Mouse (Mus musculus) kidney, postnatal 10 days (tissue): ENCODE results near the gene Rhof.
A peak's percentile ranks its signal among the peaks of the same experiment; 100 is the strongest.

Source experiments
- DNase-seq: peaks from one replicate; pipeline ENCODE4 v3.0.0; 2021; ENCODE audit warnings: mixed read lengths

Rhof gene

DNA sequence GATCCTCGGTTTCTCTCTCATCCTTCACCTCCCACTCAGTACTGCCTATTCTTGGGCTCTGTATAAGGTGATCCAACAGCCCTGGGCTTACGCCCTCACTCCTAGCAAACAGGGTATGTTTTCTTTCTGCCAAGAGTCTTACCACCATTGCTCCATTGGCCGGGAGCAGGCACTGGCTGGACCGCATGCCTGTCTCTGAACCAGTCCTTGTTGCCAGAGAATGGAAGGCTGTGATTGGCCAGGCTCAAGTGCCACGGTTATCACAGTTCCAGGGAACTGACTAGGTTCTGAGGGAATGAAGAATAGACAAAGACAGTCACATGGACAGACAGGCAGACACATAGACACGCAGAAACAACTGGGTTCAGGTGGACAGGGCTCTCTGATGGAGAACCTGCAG, 27.7 kb downstream of the Rhof start:
- DNase-seq: no peak

DNA sequence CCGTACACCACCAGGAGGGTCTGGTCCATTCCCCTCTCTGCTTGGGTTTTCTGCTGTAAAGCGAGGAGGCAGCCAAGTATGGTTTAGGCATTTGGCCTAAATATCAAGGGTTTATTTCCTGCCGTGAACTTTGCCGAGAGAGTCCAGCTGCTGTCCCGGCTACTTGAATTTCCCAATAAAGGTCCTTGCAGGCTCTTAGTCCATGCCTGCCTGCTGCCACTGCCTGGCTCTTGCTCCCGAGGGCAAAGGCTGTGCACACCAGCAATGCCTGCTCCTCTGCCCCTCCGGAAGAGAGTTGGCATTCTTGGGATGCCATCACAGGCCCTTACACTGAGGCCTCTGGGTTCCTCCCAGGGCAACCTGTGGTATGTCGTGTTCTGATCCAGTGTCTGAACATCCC, 28.9 kb downstream of the Rhof start:
- DNase-seq: peak; percentile 74

DNA sequence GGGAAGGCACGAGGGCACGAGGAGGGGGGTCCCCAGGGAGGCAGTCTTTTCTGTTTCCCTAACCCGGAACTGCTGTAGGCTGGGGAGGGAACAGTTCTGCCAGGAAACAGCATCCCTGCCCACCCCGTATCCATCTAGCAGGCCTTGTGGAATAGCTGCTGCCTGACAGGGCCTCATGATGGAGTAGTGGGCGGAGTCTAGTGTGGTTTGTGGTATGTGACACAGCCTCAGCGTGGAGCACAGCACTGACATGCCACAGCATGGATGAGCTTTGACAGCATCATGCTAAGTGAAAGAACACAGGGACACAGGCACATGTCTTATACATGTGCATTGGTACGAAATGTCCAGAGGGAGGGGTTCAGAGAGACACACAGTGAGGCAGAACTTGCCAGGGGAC, 30.1 kb downstream of the Rhof start:
- DNase-seq: no peak

DNA sequence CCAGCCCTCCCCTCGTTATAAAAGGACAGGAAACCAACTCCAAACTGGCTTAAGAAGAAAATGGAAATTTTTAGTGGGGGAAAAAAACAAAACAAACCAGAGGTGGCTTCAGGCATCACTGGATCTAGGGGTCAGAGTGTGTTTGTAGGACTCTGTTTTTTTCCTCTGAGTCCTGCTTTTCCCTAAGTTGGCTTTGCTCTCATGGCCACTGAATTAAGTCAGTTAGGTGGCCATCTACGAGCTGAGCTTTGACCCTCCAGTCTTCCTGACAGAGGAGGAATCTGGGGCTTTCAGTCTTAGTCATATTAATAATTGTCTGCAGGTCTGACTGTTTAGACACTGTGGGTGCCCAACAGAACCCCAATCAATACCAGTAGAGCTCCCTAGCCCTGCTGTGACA, 34.0 kb downstream of the Rhof start:
- no peak for DNase-seq

DNA sequence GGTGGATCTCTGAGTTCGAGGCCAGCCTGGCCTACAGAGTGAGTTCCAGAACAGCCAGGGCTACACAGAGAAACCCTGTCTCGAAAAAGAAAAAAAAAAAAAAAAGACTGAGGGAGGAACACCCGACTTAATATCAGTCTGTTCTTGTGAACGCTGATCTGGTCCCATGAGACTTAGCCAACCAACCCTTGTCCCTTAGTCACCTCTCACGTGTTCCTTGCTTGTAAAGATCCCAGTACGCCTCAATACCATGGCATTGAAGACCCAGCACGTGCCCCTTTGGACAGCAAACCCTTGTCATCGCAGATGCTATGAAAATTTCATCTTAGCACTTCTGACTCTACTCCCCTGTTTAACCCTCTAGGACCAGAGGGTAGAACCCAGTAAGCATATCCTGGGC, 36.2 kb downstream of the Rhof start:
- no peak for DNase-seq

DNA sequence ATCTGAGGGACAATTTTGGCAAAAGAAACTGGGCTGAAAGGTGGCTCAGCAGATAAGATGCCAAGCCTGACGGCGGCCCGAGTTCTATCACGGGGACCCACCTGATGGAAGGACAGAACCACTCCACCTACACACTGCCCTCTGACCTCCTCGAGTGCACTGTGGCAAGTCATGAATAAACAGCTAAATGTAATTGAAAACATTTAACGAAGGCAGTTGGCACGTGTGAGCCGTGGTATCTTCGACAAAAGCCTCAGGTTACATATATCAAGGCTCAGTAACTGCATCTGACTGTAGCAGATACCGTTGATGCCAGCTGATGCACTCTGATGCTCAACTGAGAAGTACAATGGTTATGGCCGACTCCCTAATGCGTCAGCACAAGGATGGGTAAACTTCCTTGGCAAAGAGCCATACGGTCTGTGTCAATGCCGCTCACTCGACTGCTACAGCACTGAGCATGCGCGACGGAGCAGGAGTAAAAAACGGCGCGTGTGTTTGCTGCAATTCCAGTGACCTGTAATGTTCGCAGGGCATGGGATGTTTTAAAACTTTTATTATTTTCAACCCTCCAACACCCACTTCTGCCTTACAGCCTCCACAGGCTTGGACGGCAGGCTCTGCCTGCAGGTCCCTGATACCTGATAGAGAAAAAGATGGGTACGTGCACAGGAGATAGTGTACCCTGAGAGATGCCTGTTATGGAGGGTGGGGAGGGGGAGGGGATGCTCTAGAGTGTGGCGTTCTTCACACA, 38.1 kb downstream of the Rhof start:
- peak; percentile 61 for DNase-seq

DNA sequence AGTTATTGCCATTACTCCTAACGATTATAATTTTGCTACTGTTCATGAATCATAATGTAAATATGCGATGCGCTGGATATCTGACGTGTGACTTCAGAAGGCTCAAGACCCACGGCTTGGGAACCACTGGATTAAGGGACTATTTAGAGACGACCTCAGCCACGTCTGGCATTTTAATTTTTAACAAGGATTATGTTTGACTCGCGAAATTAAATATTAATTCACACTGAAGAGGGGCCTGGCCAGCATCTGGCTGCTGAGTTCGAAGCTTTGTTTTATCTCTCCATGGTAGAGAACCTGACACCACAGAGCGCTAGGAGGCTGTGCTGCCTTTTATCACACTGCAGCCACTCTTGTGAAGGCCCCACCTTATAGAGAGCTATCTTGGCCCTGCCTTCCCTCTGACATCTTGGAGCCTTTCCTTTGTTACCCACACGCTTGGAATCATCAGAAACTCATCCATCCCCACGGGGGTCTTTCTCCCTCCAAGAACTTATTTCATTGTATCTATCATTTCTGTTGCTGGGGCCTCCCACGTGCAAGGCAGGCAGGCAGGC, 39.3 kb downstream of the Rhof start:
- no peak for DNase-seq

DNA sequence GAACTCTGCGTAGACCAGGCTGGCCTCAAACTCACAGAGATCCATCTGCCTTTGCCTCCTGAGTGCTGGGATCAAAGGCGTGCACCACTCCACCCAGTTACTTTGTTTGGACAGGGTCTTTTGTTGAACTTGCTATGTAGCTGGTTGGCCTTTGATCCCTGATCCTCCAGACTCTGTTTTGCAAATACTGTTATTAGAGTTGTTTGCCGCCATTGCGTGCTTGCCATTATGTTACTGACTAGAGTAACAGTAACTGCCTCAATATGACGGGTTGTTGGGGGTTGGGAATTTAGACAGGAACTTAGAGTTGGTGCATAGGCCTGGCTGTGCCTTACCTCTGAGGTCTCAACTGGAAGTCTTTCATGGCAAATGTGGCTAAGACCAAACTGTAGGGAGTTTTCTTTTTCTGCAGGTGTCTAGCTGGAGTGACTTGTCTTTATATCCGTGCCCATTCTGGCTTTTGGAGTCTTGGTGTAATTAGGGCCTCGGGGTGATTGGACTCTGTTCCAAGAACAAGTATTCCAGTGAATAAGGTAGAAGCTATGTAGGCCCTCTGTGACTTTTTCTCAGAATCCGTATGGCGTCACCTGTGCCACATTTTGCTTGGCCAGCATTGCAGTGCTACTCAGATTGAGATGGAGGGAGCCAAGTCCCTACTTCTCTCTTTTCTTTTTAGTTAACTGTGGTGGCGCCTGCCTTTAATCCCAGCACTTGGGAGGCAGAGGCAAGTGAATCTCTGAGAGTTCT, 41.8 kb downstream of the Rhof start:
- no peak for DNase-seq

DNA sequence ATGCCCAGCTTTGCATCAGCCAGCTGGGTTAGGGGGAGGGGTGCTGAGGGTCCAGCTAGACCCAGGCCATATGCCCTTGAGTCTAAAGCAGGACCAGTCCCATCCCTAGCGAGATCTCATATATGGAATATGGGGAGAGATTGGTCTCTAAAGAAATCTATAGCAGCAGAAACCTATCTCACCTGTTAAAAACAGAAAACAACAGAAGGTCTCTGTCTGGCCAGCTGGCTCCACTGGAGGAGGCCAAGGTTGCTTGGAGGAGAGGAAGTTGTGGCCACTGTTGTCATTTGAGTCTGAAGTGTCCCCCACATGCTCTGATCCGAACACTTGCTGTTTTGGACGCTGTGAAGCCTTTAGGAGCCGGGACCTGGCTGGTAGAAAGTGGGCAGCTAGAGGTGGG, 43.7 kb downstream of the Rhof start:
- no peak for DNase-seq

DNA sequence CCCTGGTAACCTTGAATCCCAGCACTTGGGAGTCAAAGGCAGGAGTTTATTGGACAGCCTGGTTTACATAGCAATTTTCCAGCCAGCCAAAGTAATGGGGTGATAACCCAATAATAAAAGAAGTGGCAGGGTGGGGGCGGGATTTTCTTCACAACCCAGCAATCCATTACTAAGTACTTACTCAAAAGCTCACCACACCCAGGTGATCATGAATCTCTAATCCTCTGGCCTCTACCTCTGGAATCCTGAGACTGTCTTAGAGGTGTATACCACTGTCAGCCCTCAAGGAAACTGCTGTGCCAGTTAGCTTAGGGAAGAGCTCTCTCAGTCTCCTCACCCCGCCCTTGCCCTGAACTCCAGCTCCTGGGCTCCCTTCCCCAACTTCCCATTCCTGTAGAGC, 46.0 kb downstream of the Rhof start:
- DNase-seq: no peak

DNA sequence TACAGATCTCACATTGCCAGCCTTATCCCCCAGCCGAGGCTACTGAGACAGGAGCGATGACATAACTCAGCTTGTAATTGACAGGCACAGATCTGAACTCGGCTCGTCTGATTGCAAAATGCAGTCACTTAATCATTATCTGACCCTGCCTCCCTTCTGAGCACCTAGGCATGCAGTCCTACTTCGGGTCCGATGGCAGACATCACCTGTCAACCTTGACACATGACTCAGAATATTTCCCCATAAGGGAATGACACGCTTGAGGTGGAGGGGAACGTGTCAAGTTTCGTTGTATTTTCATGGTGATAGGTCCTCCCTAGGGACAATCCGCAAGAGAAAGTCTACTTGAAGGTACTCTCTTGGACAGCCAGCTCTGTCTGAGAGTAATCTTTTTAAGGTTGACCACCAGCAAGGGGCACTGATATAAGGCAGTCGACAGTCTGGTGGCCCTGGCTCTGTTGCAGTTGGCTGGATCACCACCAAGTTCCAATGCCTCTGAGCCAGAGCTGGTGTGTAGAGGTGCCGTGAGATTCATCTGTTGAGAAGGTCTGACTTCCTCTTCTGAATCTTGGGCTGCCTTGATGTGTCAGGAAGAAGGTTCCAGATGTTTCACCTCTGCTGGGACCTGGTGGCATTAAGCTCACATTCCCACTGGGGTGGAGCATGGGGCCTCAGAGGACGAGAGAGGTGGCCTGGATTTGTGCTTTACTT, 49.0 kb downstream of the Rhof start:
- DNase-seq: no peak

DNA sequence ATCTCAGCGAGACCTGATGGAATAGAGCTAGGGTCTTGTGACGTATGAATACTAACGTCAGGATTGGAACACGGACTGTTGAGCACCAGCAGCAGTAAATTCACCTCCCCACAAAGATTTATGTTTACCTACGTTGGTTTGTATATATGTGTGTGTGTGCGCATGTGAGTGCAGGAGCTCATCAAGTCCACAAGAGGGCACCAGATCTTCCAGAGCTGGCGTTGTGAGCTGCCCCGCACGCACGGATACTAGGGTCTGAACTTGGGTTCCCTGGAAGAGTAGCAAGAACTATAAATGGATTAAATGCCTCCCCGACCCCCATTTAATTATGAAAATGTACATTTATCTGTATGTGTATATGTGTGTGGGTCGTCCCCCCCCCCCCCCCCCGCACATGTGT, 52.0 kb downstream of the Rhof start:
- DNase-seq: no peak

DNA sequence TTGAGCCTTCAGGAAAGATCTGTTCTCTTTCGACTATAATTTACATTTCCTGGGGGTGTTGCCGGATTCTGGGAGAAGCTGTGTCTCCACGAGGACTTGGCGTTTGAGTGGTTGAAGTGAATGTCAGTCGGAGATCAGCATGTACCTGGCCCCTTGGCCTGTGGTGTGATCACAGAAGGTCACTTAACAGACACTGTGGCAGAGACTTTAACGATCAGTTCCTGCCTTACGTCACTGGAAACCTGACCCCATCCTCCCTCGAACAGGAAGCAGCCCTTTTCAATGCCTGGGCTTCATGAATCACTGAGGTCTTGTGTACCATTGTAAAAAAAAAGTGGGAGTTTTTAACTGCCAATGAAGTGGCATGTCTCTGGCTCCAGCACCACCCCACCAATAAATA, 52.5 kb downstream of the Rhof start:
- peak; percentile 51 for DNase-seq

DNA sequence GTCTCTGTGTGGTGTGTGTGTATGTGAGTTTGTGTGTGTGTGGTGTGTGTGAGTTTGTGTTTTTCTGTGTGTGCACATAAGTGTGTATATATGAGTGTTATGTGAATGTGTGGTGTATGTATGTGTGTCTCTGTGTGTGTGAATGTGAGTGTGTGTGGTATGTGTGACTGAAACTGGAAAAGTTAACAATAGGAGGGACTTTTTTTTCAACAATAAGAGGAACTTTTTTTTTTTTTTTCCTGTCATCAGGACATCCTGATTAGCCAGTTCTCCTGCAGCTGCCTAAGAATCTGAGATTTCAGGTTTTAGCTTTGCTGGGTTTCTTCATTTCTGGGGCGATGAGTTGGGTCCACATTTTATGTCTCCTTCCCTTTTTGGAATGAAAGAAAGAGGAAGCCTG, 52.9 kb downstream of the Rhof start:
- DNase-seq: no peak

DNA sequence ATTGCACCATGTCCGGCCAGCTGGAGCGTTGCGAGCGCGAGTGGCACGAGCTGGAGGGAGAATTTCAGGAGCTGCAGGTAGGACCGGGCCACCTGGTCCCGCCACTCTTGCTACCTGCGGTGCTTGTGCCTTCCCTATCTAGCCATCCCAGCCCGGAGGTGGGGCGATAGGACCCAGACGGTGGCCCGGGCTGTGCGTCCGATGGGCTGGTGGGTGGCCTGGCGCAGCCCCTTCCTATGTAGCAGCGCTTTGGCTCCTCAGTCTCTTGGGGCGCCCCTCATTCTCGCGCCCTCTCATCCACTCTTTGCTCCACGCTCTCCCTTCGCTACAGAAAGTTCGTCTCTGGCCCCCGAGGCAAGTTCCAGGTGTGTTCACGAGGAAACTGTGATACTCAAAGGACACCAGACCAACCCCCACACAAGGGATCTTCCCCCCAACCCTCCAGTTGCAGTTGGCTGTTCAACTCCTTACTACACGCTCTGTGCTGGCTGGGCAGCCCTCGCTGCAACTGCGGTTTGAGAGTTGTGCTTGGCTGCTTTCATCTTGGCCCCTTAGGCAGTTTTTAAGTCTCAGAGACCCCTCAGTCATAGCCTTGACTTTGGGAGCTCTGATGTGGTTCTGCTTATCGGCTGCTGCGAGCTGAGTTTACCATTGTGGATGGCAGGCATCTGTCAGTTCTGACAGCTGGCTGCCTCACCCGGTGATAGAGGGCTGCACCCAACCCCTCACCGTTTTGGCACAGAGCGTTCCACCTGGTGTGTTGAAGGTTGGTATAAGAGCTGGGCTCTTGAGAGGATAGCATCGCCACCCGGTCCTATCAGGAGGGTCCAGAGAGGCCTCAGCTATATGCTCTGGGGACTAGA, 55.8 kb downstream of the Rhof start:
- no peak for DNase-seq

DNA sequence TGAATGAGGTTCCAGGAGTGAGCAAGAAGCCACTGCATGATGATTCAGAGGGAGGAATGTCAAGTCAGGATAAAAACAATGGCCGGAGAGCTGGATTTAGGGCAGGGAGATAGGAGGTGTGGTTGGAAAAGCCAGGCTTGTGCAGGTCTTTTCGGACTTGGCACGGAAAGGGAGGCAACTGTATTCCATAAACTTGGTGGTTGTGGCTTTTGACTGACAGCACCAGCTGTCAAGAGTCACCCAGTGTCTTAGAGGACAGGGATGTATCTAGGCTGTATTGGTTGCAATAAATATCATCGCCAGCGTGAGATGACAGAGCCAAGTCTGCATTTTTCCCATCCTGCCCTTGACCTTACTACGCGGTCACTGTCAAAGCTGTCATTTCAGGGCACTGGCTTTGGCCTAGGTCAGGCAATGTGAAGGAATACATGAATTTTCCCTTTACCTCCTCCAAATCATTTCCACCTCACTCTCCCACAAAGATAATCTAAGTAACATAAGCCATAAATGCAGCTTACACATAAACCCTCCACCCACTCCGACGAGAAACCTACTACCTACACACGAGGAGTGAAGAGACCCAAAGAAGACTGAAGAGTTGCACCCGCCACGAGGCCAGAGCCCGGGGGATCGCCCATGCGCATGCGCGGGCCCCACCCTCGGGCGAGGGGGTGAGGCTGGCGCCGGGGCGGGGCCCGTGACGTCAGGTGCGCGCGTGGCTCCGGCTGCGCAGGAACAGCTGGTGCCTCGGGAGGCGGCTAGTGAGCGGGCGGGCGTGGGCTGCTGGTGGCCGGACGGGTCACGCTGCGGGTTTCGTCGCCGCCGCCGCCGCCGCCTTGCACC, 56.7 kb downstream of the Rhof start:
- peak; percentile 97 for DNase-seq

DNA sequence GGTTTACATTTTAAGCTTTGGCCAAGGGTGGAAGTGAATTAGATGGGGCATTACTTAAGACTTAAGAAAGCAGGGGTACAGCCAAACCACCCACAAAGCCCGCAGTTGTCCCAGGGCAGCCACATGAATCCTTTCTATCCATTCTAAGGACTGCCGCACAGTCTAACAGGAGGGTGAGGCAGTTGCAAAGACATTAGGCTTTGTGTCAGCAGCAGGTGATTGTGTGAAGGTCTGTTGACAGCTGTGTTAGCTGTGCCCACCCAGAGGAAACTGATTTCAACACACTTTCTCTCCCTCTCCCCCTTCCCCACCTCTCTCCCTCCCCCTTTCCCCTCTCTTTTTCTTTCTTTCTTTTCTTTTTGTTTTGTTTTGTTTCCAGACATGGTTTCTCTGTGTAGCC, 63.8 kb downstream of the Rhof start:
- no peak for DNase-seq

DNA sequence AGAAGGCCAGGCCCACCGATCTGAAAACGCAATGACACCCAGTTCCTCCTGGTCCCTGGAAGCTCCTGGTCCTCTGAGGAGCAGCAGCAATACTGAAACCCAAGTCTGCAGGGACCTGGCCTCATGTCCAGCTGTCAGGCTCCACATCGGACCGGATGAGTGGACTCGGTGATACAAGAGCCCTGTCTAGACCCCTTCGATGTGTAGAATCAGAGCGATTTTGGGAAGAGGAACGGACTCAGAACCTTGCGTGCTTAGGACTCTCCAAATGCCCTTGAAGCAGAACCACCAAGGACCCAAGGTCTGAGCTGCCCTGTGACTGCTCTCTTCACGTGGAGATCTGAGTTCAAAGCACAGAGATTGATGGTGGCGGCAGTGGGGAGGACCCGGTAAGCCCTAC, 64.4 kb downstream of the Rhof start, which contains the start of gene Tmem120b:
Gene Tmem120b (plus strand): TSS at position 301 of the 400 bp plus-strand sequence.
- DNase-seq: no peak

DNA sequence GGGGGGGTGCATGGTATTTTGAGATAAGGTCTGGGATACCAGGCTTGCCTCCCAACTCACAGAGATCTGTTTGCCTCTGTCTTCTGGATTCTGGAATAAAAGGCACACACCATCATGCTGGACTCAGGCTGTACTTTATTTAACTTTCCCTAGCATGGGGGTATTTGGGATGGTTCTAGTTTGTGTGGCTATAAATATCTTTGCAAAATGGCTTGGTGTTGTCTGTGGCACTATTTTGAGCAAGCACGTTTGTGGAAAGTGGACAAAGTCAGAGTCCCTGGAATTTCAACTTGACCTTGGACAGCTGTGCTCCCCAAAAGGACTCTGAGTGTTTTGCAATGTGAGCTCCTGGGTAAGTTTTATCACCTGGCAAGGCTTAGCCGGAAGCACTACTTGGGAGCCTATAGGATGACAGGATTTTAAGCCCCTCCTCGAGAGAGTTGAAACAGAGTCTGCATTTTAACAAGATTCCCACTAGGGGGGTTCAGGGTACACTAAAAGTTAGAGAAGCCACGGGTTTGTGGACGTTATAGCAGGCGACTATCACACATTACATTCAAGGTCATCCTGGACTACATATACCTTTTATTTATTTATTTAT, 65.0 kb downstream of the Rhof start:
- no peak for DNase-seq

DNA sequence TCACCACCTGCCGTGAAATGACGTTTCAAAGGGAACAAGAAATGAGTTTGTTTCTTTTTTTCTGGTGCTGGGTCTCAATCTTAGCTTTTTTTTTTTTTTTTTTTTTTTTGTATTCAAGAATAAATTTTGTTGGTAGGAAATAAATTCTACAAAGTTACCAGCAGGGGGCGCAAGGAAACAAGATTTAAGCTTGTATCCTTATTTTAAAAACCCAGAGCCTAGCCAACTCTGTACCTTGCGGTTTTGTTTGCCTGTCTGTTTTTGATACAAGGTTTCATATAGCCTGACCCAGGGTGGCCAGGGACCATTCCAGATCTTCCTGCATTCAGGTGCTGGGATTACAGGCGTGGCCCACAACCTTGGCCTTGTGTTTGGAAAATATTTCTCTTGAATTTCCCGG, 68.3 kb downstream of the Rhof start:
- peak; percentile 82 for DNase-seq

DNA sequence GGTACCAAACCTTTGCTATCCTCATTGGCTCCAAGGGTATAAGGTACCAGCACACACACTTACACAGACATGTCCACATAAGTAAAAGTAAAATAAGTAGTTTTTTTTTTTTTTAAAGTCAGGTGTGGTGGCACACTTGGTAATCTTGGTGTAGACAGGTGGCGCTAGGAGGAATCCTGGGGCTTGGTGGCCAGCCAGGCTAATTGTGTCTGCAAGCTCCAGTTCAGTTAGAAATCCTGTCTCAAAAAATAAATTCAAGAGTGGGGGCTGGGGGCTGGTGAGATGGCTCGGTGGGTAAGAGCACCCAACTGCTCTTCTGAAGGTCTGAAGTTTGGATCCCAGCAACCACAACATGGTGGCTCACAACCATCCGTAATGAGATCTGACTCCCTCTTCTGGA, 69.4 kb downstream of the Rhof start:
- no peak for DNase-seq
